Mouse (Mus musculus): ENCODE data around the gene Kif3c. TPM values are rescaled to one million over a fixed set of nuclear protein-coding genes. Genes with fewer than 3 reads are reported as not detected.

Gene Kif3c
- polyA plus RNA-seq, 2 experiments: 10.4 to 15.7 TPM

DNA sequence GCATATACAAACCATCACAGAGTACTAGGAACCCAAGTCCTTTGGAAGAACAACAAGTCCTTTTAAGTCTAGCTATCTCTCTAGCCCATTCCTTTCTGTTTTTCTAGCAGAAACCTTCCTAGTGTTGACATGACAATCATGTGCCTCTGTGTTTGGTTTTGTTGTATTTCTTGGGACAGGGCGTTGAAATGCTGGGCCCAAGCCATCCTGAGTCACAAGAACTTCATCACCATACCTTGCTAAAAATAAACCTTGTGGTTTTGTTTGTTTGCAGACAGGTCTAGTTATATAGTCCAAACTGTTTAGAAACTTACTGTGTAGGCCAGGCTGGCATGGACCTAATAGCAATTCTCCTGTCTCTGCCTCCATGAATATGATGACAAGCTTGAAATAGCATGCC lies 57.9 kb downstream of the Kif3c start:
- DNase-seq (ENCODE audit: low spot score): no peak
- no peak overlapping the region for H3K4me2 ChIP-seq (replicated peaks; ENCODE audit: low read depth, low read length, severe bottlenecking)
- H3K4me1 ChIP-seq (ENCODE audit: control insufficient read depth, insufficient read depth, low read length): peaks cover 4% of the 10 kb centered on the region; the same call in 1 of the 2 replicates
- no peak for TF ChIP-seq POLR2A (IDR thresholded peaks at IDR 0.05; ENCODE audit: borderline replicate concordance, extremely low read depth, insufficient read depth, insufficient read length)
- H3K27me3 ChIP-seq (ENCODE audit: control insufficient read depth, insufficient read depth, low read length): no peaks in the 10 kb centered on the region
- no peak overlapping the region for H3K9ac ChIP-seq (ENCODE audit: low read depth, low read length, severe bottlenecking)
- H3K36me3 ChIP-seq (ENCODE audit: control insufficient read depth, insufficient read depth, low read length): peaks cover 6% of the 10 kb centered on the region
- 90% methylated on average over 1 of the region's 1 CpGs for WGBS
- no peak overlapping the region for H3K27ac ChIP-seq (replicated peaks; ENCODE audit: low read depth, low read length)
- no peak for ATAC-seq (ENCODE audit: low FRiP score, low read depth)
- H3K9me3 ChIP-seq (ENCODE audit: control insufficient read depth, low read length): no peaks in the 10 kb centered on the region
- no peak overlapping the region for H3K4me3 ChIP-seq (replicated peaks; ENCODE audit: low read length)

GRCm38 (mm10) chr12:3424179-3424578 lies 59.2 kb downstream of the Kif3c start:
- 90% methylated on average over 2 of the region's 2 CpGs for WGBS
- no peak for TF ChIP-seq POLR2A (IDR thresholded peaks at IDR 0.05; ENCODE audit: borderline replicate concordance, extremely low read depth, insufficient read depth, insufficient read length)
- H3K9me3 ChIP-seq (ENCODE audit: control insufficient read depth, low read length): no peaks in the 10 kb centered on the region

DNA sequence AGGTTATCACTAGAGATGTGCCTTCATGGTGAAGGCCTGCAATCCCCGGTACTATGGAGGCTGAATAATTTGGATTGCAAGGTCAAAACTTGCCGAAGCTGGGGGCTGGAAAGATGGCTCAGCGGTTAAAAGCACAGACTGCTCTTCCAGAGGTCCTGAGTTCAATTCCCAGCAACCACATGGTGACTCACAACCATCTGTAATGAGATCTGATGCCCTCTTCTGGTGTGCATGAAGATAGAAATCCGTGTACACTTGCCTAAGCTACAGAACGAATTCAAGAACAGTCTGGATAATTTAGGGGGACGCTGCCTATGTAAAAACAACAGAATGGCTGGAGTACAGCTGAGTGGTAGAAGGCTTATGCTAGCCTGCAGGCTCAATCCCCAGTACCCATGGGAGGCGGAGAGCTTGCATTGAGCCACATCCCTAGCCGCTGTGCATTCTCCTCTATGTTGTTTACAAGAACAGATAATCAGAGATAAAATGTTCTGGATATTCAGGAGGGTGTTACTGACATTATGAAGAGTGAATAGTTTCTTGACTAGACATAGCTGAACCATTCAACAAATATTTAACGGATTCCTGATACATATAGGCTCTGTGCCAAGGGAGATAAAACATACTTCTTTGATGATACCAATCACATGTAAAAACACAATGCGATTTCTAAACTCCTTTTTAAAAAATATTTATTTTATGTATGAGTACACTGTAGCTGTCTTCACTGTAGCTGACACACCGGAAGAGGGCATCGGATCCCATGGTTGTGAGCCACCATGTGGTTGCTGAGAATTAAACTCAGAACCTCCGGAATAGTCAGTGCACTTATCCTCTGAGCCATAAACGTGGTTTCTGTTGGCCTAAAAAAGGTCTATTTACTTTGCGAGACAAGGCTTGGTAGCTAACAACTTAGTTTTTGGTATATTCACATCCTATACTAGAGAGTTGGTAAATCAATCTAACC lies 60.7 kb downstream of the Kif3c start:
- Histone ChIP-seq H3K27ac (replicated peaks; ENCODE audit: low read depth, low read length) (peak overlapping the region; percentile 94), H3K9ac (ENCODE audit: low read depth, low read length, severe bottlenecking) (peak overlapping the region; percentile 91), H3K36me3 (ENCODE audit: control insufficient read depth, insufficient read depth, low read length) (peaks cover 4% of the 10 kb centered on the region; the same call in 1 of the 2 replicates), H3K4me1 (ENCODE audit: control insufficient read depth, insufficient read depth, low read length) (peaks cover 9% of the 10 kb centered on the region; the same call in 1 of the 2 replicates), H3K4me3 (replicated peaks; ENCODE audit: low read length) (peak overlapping the region; percentile 98), H3K4me2 (replicated peaks; ENCODE audit: low read depth, low read length, severe bottlenecking) (peak overlapping the region; percentile 56), H3K27me3 (ENCODE audit: control insufficient read depth, insufficient read depth, low read length) (no peaks in the 10 kb centered on the region), H3K9me3 (ENCODE audit: control insufficient read depth, low read length) (no peaks in the 10 kb centered on the region)
- 48% methylated on average over 15 of the region's 15 CpGs for WGBS
- no peak for TF ChIP-seq POLR2A (IDR thresholded peaks at IDR 0.05; ENCODE audit: borderline replicate concordance, extremely low read depth, insufficient read depth, insufficient read length)
- DNase-seq (ENCODE audit: low spot score) (peak; percentile 45), ATAC-seq (ENCODE audit: low FRiP score, low read depth) (0 out of 2 replicates have a peak, but pooled peaks have one; percentile 28)

More at GRCm38 (mm10) chr12:3424179-3424578, 59.2 kb downstream of the Kif3c start:
- no peak overlapping the region for H3K9ac ChIP-seq (ENCODE audit: low read depth, low read length, severe bottlenecking)
- H3K4me3 ChIP-seq (replicated peaks; ENCODE audit: low read length): no peak overlapping the region
- DNase-seq (ENCODE audit: low spot score) (no peak), ATAC-seq (ENCODE audit: low FRiP score, low read depth) (no peak)
- H3K36me3 ChIP-seq (ENCODE audit: control insufficient read depth, insufficient read depth, low read length): peaks cover 4% of the 10 kb centered on the region; the same call in 1 of the 2 replicates
- H3K4me1 ChIP-seq (ENCODE audit: control insufficient read depth, insufficient read depth, low read length): peaks cover 9% of the 10 kb centered on the region; the same call in 1 of the 2 replicates
- no peaks in the 10 kb centered on the region for H3K27me3 ChIP-seq (ENCODE audit: control insufficient read depth, insufficient read depth, low read length)
- H3K27ac ChIP-seq (replicated peaks; ENCODE audit: low read depth, low read length): no peak overlapping the region
- no peak overlapping the region for H3K4me2 ChIP-seq (replicated peaks; ENCODE audit: low read depth, low read length, severe bottlenecking)

- peaks cover 4% of the 10 kb centered on the region; the same call in 1 of the 2 replicates for H3K36me3 ChIP-seq (ENCODE audit: control insufficient read depth, insufficient read depth, low read length)
- ATAC-seq (ENCODE audit: low FRiP score, low read depth) (peak; percentile 94), DNase-seq (ENCODE audit: low spot score) (peak; percentile 98)
- peak within 1 kb of the TSS; percentile 94 for H3K27ac ChIP-seq (replicated peaks; ENCODE audit: low read depth, low read length)
- TF ChIP-seq POLR2A (IDR thresholded peaks at IDR 0.05; ENCODE audit: borderline replicate concordance, extremely low read depth, insufficient read depth, insufficient read length): peak; percentile 71; the same call in 1 of the 2 replicates
- peak within 1 kb of the TSS; percentile 91 for H3K9ac ChIP-seq (ENCODE audit: low read depth, low read length, severe bottlenecking)
- H3K9me3 ChIP-seq (ENCODE audit: control insufficient read depth, low read length): no peaks in the 10 kb centered on the region
- no peaks in the 10 kb centered on the region for H3K27me3 ChIP-seq (ENCODE audit: control insufficient read depth, insufficient read depth, low read length)
- WGBS: under 1% methylated on average over 51 of the region's 53 CpGs
- peak within 1 kb of the TSS; percentile 98 for H3K4me3 ChIP-seq (replicated peaks; ENCODE audit: low read length)
- peak within 1 kb of the TSS; percentile 56 for H3K4me2 ChIP-seq (replicated peaks; ENCODE audit: low read depth, low read length, severe bottlenecking)
- peaks cover 9% of the 10 kb centered on the region; the same call in 1 of the 2 replicates for H3K4me1 ChIP-seq (ENCODE audit: control insufficient read depth, insufficient read depth, low read length)
Observed at GRCm38 (mm10) chr12:3426530-3427034, 61.6 kb downstream of the Kif3c start, which contains the start of gene Asxl2. Gene Asxl2 (plus strand): TSS chr12:3426857.
